Mouse (Mus musculus) ES-Bruce4 (cell line): ENCODE results near the gene Prkd2. TPM values are rescaled to one million over a fixed set of nuclear protein-coding genes. Genes with fewer than 3 reads are reported as not detected.

ENCODE experiments used
- H3K27ac ChIP-seq: 2 replicates; pipeline ENCODE4 v1.5.1; 2012; ENCODE audit warnings: low read length, inconsistent platforms; ENCODE audit not compliant: insufficient read depth
- H3K27me3 ChIP-seq: 2 replicates; pipeline ENCODE4 v1.6.1; 2012; ENCODE audit warnings: mild to moderate bottlenecking, low read length, inconsistent platforms; ENCODE audit not compliant: control insufficient read depth, poor library complexity, insufficient read depth, severe bottlenecking
- H3K36me3 ChIP-seq: 2 replicates; pipeline ENCODE4 v1.6.1; 2012; ENCODE audit warnings: inconsistent platforms, mild to moderate bottlenecking, low read length, moderate library complexity; ENCODE audit not compliant: control insufficient read depth, poor library complexity, insufficient read depth, severe bottlenecking
- H3K4me1 ChIP-seq: one replicate; pipeline ENCODE4 v1.8.1; 2011; ENCODE audit warnings: low read length; ENCODE audit not compliant: control insufficient read depth, insufficient read depth
- H3K4me3 ChIP-seq: 2 replicates; pipeline ENCODE4 v1.5.1; 2011; ENCODE audit warnings: low read depth, mild to moderate bottlenecking, low read length
- H3K9ac ChIP-seq: 2 replicates; pipeline ENCODE4 v1.6.1; 2012; ENCODE audit warnings: low read depth, mild to moderate bottlenecking, inconsistent platforms; ENCODE audit not compliant: poor library complexity, severe bottlenecking
- H3K9me3 ChIP-seq: replicated peaks from 2 replicates; pipeline ENCODE4 v1.6.1; 2012; ENCODE audit warnings: mild to moderate bottlenecking, low read length, inconsistent platforms; ENCODE audit not compliant: control insufficient read depth, poor library complexity, insufficient read depth, severe bottlenecking
- CTCF ChIP-seq: IDR thresholded peaks from one replicate; pipeline ENCODE4 v1.8.1; 2011; ENCODE audit warnings: low read depth, low read length
- EP300 ChIP-seq: IDR thresholded peaks from 2 replicates; pipeline ENCODE4 v1.6.1; 2011; ENCODE audit warnings: low read depth, low read length; ENCODE audit not compliant: insufficient read depth
- POLR2A ChIP-seq: IDR thresholded peaks from one replicate; pipeline ENCODE4 v1.8.1; 2011; ENCODE audit warnings: low read length; ENCODE audit not compliant: insufficient read depth
- polyA plus RNA-seq: library from polyadenylated mRNA; stranded (reverse); fragments of >200 nt; gene quantifications from 2 replicates; pipeline ENCODE4 v1.2.4, GENCODE M21; 2011; ENCODE audit warnings: low read depth; ENCODE audit not compliant: missing spikeins, insufficient read depth, insufficient read length

Gene Prkd2
- polyA plus RNA-seq, 1 experiment, result 18.5 TPM

GRCm38 (mm10) chr7:16909909-16910308 is 67.2 kb downstream of the Prkd2 start:
- Histone ChIP-seq H3K36me3 (no peaks in the 10 kb centered on the region), H3K27me3 (no peaks in the 10 kb centered on the region), H3K4me3 (no peak overlapping the region), H3K4me1 (no peaks in the 10 kb centered on the region), H3K9ac (no peak overlapping the region), H3K9me3 (no peaks in the 10 kb centered on the region), H3K27ac (no peak overlapping the region)
- TF ChIP-seq CTCF (no peak), POLR2A (no peak), EP300 (no peak)

GRCm38 (mm10) chr7:16911904-16912303 is 69.2 kb downstream of the Prkd2 start:
- Histone ChIP-seq H3K9me3 (no peaks in the 10 kb centered on the region), H3K27ac (no peak overlapping the region), H3K4me3 (no peak overlapping the region), H3K9ac (no peak overlapping the region), H3K36me3 (peaks cover 6% of the 10 kb centered on the region), H3K27me3 (no peaks in the 10 kb centered on the region), H3K4me1 (no peaks in the 10 kb centered on the region)
- no peak for TF ChIP-seq POLR2A
- no peak for TF ChIP-seq EP300
- TF ChIP-seq CTCF, result no peak

- Histone ChIP-seq H3K27ac (no peak overlapping the region), H3K4me3 (no peak overlapping the region), H3K9me3 (no peaks in the 10 kb centered on the region), H3K36me3 (peaks cover 11% of the 10 kb centered on the region), H3K4me1 (no peaks in the 10 kb centered on the region), H3K9ac (no peak overlapping the region), H3K27me3 (no peaks in the 10 kb centered on the region)
- no peak for TF ChIP-seq POLR2A
- TF ChIP-seq EP300, result no peak
- TF ChIP-seq CTCF, result no peak
Observed at GRCm38 (mm10) chr7:16912360-16912759, 69.7 kb downstream of the Prkd2 start.

GRCm38 (mm10) chr7:16913806-16914452 is 71.2 kb downstream of the Prkd2 start:
- Histone ChIP-seq H3K27ac (no peak overlapping the region), H3K9ac (no peak overlapping the region), H3K36me3 (peaks cover 17% of the 10 kb centered on the region), H3K9me3 (no peaks in the 10 kb centered on the region), H3K4me1 (no peaks in the 10 kb centered on the region), H3K27me3 (no peaks in the 10 kb centered on the region), H3K4me3 (no peak overlapping the region)
- TF ChIP-seq CTCF, result peak; percentile 84
- TF ChIP-seq EP300, result no peak
- no peak for TF ChIP-seq POLR2A

- Histone ChIP-seq H3K27me3 (no peaks in the 10 kb centered on the region), H3K36me3 (peaks cover 17% of the 10 kb centered on the region), H3K4me1 (no peaks in the 10 kb centered on the region), H3K9me3 (no peaks in the 10 kb centered on the region), H3K9ac (no peak overlapping the region), H3K27ac (no peak overlapping the region), H3K4me3 (no peak overlapping the region)
- TF ChIP-seq CTCF (no peak), POLR2A (no peak), EP300 (no peak)
Observed at GRCm38 (mm10) chr7:16914453-16915343, 72.0 kb downstream of the Prkd2 start.

GRCm38 (mm10) chr7:16915461-16916340 is 73.0 kb downstream of the Prkd2 start:
- no peak for TF ChIP-seq CTCF
- Histone ChIP-seq H3K9ac (no peak overlapping the region), H3K36me3 (peaks cover 17% of the 10 kb centered on the region)

More at GRCm38 (mm10) chr7:16915461-16916340, 73.0 kb downstream of the Prkd2 start:
- Histone ChIP-seq H3K27me3 (no peaks in the 10 kb centered on the region), H3K4me1 (peaks cover 2% of the 10 kb centered on the region), H3K27ac (no peak overlapping the region), H3K9me3 (no peaks in the 10 kb centered on the region), H3K4me3 (no peak overlapping the region)
